Mouse (Mus musculus): ENCODE measurements around the gene Mypn.

DNA sequence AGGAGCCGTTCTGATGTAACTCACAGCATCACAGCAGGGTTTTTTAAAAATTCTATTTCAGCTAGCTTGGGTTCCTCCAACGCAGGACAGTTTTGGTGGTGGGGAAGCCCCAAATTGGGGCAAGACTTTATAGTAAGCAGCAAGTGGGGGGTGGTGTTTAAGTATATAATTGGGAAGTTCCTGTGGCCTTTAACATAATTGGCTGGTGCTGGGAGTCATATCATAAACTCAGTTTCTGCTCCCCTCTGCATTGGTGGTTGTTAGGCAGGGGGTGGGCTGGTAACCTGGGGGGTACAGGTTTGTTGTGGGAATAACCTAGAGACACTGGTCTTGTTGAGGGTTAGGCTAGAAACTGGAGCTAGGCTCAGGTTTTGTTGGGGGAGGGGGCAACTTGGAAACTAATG lies 37.1 kb upstream of the Mypn start:
- TF ChIP-seq CTCF (IDR thresholded peaks at IDR 0.05; ENCODE audit: control insufficient read depth, insufficient read depth, insufficient read length) (no peak), USF1 (IDR thresholded peaks at IDR 0.05; ENCODE audit: low read depth) (no peak), FOSL1 (IDR thresholded peaks at IDR 0.05; ENCODE audit: insufficient read depth, low read length, poor library complexity, severe bottlenecking) (no peak), MAX (IDR thresholded peaks at IDR 0.05) (no peak), MYOG (IDR thresholded peaks at IDR 0.05; ENCODE audit: control insufficient read depth, extremely low read depth, insufficient read length) (no peak), CEBPB (IDR thresholded peaks at IDR 0.05; ENCODE audit: low read depth) (no peak), MYOD1 (IDR thresholded peaks at IDR 0.05; ENCODE audit: control insufficient read depth, insufficient read length, low read depth) (no peak)
